Mouse (Mus musculus) embryonic facial prominence, embryonic 13.5 days (tissue): ENCODE data around the gene Zfp119b. TPM values are rescaled to one million over a fixed set of nuclear protein-coding genes. Genes with fewer than 3 reads are reported as not detected.
A peak's percentile ranks its signal among the peaks of the same experiment; 100 is the strongest.

Source experiments
- ATAC-seq: fragments of 200-750 bp; cut with Nextera tagmentation; 2 replicates; pipeline ENCODE4 v1.8.0; 2017; ENCODE audit warnings: low read depth; ENCODE audit not compliant: insufficient number of reproducible peaks, insufficient read depth, low FRiP score, low TSS enrichment
- H3K27ac ChIP-seq: fragments of 300-500 bp; sonication (generic); 2 replicates; pipeline ENCODE4 v1.5.1; 2015; ENCODE audit warnings: moderate library complexity, mild to moderate bottlenecking, inconsistent platforms
- H3K27me3 ChIP-seq: fragments of 300-500 bp; sonication (generic); 2 replicates; pipeline ENCODE4 v1.6.1; 2015; ENCODE audit warnings: mild to moderate bottlenecking, inconsistent platforms
- H3K36me3 ChIP-seq: fragments of 300-500 bp; sonication (generic); 2 replicates; pipeline ENCODE4 v1.6.1; 2015; ENCODE audit warnings: mild to moderate bottlenecking, inconsistent platforms
- H3K4me1 ChIP-seq: fragments of 300-500 bp; sonication (generic); 2 replicates; pipeline ENCODE4 v1.6.1; 2015; ENCODE audit warnings: inconsistent platforms
- H3K4me2 ChIP-seq: fragments of 300-500 bp; sonication (generic); 2 replicates; pipeline ENCODE4 v1.6.1; 2015; ENCODE audit warnings: moderate library complexity, mild to moderate bottlenecking, inconsistent platforms
- H3K4me3 ChIP-seq: fragments of 300-500 bp; sonication (generic); 2 replicates; pipeline ENCODE4 v1.5.1; 2015; ENCODE audit warnings: mild to moderate bottlenecking, inconsistent platforms
- H3K9ac ChIP-seq: fragments of 300-500 bp; sonication (generic); 2 replicates; pipeline ENCODE4 v1.6.1; 2015; ENCODE audit warnings: mild to moderate bottlenecking, inconsistent platforms
- H3K9me3 ChIP-seq: fragments of 300-500 bp; sonication (generic); 2 replicates; pipeline ENCODE4 v1.6.1; 2016; ENCODE audit warnings: inconsistent platforms
- WGBS: fragments of 180-500 bp; shearing (Covaris S2); methylation state at CpG from one replicate; pipeline ENCODE4 v1.1.7; 2015; ENCODE audit warnings: mixed read lengths; 5-methylcytosine and 5-hydroxymethylcytosine counted together
- polyA plus RNA-seq: library from polyadenylated mRNA; unstranded; fragments of >200 nt; fragmentation: Nextera tagmentation; extraction: Ambion mirVana; gene quantifications from 2 replicates; pipeline ENCODE4 v1.2.1, GENCODE M21; 2015

The Zfp119b gene
- polyA plus RNA-seq, 1 experiment from 2014 or later, result 5.8 TPM

DNA sequence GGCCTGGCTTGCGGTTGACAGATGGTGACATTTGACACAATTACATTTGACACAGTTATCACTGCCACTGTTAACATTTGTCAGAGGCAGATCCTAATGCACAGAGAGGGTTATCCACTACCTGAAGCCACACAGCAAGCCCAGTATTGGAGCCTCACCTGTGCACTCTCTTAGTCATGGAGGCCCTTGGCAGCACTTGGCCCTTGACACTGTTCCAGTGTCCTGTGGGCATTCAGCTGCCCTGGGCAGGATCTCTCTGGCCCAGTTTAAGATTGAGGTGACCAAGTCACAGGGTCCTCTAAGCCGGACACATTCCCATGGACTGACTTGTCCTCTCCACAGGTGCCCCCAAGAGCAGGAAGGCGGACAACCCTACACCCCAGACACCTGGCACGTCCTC lies 17.9 kb upstream of the Zfp119b start:
- peaks cover 46% of the 10 kb centered on the region for H3K36me3 ChIP-seq
- 87% methylated on average over 4 of the region's 4 CpGs for WGBS

DNA sequence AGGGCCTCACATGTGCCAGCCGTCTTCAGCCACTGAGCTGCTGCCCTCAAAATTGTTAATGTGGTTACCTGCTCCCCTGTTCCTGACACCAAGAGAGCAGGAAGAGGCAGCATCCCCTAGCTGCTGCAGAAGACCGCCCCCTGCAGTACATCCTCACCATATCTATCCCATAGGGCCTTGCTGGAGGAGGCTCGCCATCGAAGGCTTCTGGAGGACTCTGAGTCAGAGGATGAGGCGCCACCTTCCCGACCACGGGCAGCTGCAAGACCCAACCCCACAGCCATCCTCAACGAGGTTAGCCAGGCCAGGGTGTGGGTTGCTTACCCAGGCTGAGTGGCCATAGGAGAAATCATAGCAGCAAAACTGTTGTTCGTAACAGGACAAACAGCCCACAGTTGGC lies 15.7 kb upstream of the Zfp119b start:
- Histone ChIP-seq H3K4me1 (peaks cover 14% of the 10 kb centered on the region), H3K4me3 (no peak overlapping the region), H3K27me3 (no peaks in the 10 kb centered on the region), H3K27ac (no peak overlapping the region), H3K36me3 (peaks cover 61% of the 10 kb centered on the region), H3K9me3 (no peaks in the 10 kb centered on the region), H3K4me2 (no peak overlapping the region), H3K9ac (no peak overlapping the region)
- ATAC-seq, result no peak
- WGBS, result 83% methylated on average over 9 of the region's 9 CpGs

More for the DNA sequence above, 17.9 kb upstream of the Zfp119b start:
- H3K4me1 ChIP-seq, result peaks cover 27% of the 10 kb centered on the region
- H3K27ac ChIP-seq, result no peak overlapping the region
- H3K9me3 ChIP-seq, result no peaks in the 10 kb centered on the region
- peaks cover 10% of the 10 kb centered on the region for H3K27me3 ChIP-seq
- H3K4me3 ChIP-seq, result no peak overlapping the region
- ATAC-seq, result no peak
- no peak overlapping the region for H3K9ac ChIP-seq
- no peak overlapping the region for H3K4me2 ChIP-seq

DNA sequence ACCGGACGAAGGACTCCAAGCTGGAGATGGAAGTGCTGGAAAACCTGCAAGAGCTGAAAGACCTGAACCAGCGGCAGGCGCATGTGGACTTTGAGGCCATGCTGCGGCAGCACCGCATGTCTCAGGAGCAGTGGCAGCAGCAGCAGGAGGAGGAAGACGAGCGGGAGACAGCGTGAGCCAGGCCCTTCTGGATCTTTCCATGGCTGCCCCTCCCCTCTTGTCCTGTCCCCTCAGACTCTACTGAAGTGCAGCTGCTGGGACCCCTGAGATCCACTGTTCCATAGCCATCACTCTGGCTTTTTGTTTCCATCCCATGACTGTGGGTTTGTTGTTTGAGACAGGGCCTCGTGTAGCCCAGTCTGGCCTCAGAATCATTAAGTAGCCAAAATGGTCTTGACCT lies 15.2 kb upstream of the Zfp119b start:
- H3K9me3 ChIP-seq, result no peaks in the 10 kb centered on the region
- no peaks in the 10 kb centered on the region for H3K27me3 ChIP-seq
- H3K4me2 ChIP-seq, result no peak overlapping the region
- no peak for ATAC-seq
- no peak overlapping the region for H3K4me3 ChIP-seq
- peaks cover 61% of the 10 kb centered on the region for H3K36me3 ChIP-seq
- WGBS, result 87% methylated on average over 10 of the region's 10 CpGs
- no peak overlapping the region for H3K9ac ChIP-seq
- peaks cover 14% of the 10 kb centered on the region for H3K4me1 ChIP-seq
- no peak overlapping the region for H3K27ac ChIP-seq

GRCm38 (mm10) chr17:55963171-55963570 lies 13.9 kb upstream of the Zfp119b start:
- H3K9ac ChIP-seq, result peak overlapping the region; percentile 22; the same call in 1 of the 2 replicates
- no peak overlapping the region for H3K4me2 ChIP-seq
- no peaks in the 10 kb centered on the region for H3K27me3 ChIP-seq
- H3K9me3 ChIP-seq, result no peaks in the 10 kb centered on the region
- H3K4me1 ChIP-seq, result peaks cover 18% of the 10 kb centered on the region
- no peak overlapping the region for H3K4me3 ChIP-seq
- ATAC-seq, result no peak
- WGBS, result 69% methylated on average over 14 of the region's 14 CpGs
- peaks cover 61% of the 10 kb centered on the region for H3K36me3 ChIP-seq
- peak overlapping the region; percentile 30 for H3K27ac ChIP-seq

- Histone ChIP-seq H3K36me3 (peaks cover 48% of the 10 kb centered on the region), H3K9ac (no peak overlapping the region), H3K27ac (no peak overlapping the region), H3K4me2 (no peak overlapping the region), H3K4me1 (peaks cover 29% of the 10 kb centered on the region), H3K4me3 (no peak overlapping the region), H3K9me3 (no peaks in the 10 kb centered on the region), H3K27me3 (no peaks in the 10 kb centered on the region)
- WGBS, result 94% methylated on average over 7 of the region's 7 CpGs
- ATAC-seq, result no peak
Observed at GRCm38 (mm10) chr17:55961631-55962030, 12.3 kb upstream of the Zfp119b start.

DNA sequence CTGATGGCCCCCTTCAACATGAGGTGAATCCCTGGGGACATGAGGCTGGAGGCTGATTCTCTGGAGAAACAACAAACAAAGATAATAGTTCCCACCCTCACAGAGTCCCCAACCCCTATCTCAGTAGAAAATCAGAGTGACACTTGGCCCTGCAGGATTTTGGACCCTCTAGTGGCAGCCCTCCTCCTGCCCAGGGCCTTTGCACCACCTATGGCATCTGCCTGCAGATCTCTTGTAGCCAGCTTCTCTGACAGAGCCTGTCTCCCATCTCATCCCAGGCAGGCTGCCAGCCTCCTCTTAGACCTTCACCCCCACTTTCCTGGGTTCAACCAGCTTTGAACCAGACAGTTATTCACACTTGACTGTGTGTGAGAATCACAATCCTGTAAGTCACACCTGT lies 11.5 kb upstream of the Zfp119b start:
- Histone ChIP-seq H3K9me3 (no peaks in the 10 kb centered on the region), H3K4me1 (peaks cover 36% of the 10 kb centered on the region), H3K4me2 (no peak overlapping the region), H3K27me3 (0 out of 2 replicates have a peak, but pooled peaks cover under 1% of the 10 kb centered on the region), H3K9ac (no peak overlapping the region), H3K27ac (no peak overlapping the region), H3K4me3 (no peak overlapping the region), H3K36me3 (peaks cover 41% of the 10 kb centered on the region)
- no peak for ATAC-seq

- Histone ChIP-seq H3K4me1 (peaks cover 36% of the 10 kb centered on the region), H3K4me3 (peak overlapping the region; percentile 53), H3K4me2 (peak overlapping the region; percentile 63), H3K27ac (peak overlapping the region; percentile 97), H3K9ac (peak overlapping the region; percentile 64), H3K27me3 (peaks cover 6% of the 10 kb centered on the region; the same call in 1 of the 2 replicates), H3K36me3 (peaks cover 37% of the 10 kb centered on the region), H3K9me3 (no peaks in the 10 kb centered on the region)
- 70% methylated on average over 10 of the region's 10 CpGs for WGBS
- ATAC-seq, result no peak
Observed at GRCm38 (mm10) chr17:55959946-55960740, 10.8 kb upstream of the Zfp119b start.

GRCm38 (mm10) chr17:55958918-55959728 lies 9.8 kb upstream of the Zfp119b start, which contains the start of gene Yju2:
Yju2 (plus strand) TSS chr17:55959099.
- peak; percentile 91 for ATAC-seq
- WGBS, result under 1% methylated on average over 46 of the region's 46 CpGs
- Histone ChIP-seq H3K4me1 (peaks cover 36% of the 10 kb centered on the region), H3K36me3 (peaks cover 27% of the 10 kb centered on the region), H3K9ac (peak within 1 kb of the TSS; percentile 71), H3K9me3 (no peaks in the 10 kb centered on the region), H3K27me3 (peaks cover 17% of the 10 kb centered on the region), H3K27ac (peak within 1 kb of the TSS; percentile 97), H3K4me3 (peak within 1 kb of the TSS; percentile 53), H3K4me2 (peak within 1 kb of the TSS; percentile 77)

DNA sequence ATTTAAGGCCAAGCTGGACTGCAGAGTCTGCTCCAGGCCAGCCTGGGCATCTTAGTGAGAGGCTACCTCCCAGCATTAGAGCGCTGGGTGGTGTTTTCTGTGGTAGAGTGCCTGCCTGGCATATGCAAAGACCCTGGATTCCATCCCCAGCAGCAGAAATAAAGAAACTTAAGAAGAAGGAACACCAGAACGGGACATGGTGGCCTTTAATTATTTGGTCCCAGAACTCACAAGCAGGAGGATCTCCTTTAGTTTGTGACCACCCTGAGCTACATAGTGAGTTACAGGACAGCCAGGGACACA lies 9.2 kb upstream of the Zfp119b start:
- H3K36me3 ChIP-seq, result peaks cover 21% of the 10 kb centered on the region
- H3K4me2 ChIP-seq, result peak overlapping the region; percentile 77
- no peak for ATAC-seq
- H3K27ac ChIP-seq, result peak overlapping the region; percentile 97
- peaks cover 22% of the 10 kb centered on the region for H3K27me3 ChIP-seq
- peaks cover 36% of the 10 kb centered on the region for H3K4me1 ChIP-seq
- WGBS, result 31% methylated on average over 2 of the region's 2 CpGs
- no peaks in the 10 kb centered on the region for H3K9me3 ChIP-seq
- peak overlapping the region; percentile 71 for H3K9ac ChIP-seq
- H3K4me3 ChIP-seq, result peak overlapping the region; percentile 53

GRCm38 (mm10) chr17:55957726-55958583 lies 8.7 kb upstream of the Zfp119b start:
- no peak for ATAC-seq
- Histone ChIP-seq H3K4me2 (peak overlapping the region; percentile 77), H3K9ac (peak overlapping the region; percentile 71), H3K27ac (peak overlapping the region; percentile 97), H3K36me3 (peaks cover 19% of the 10 kb centered on the region), H3K4me3 (peak overlapping the region; percentile 53), H3K27me3 (peaks cover 22% of the 10 kb centered on the region), H3K4me1 (peaks cover 32% of the 10 kb centered on the region), H3K9me3 (no peaks in the 10 kb centered on the region)
- WGBS, result 78% methylated on average over 13 of the region's 13 CpGs

DNA sequence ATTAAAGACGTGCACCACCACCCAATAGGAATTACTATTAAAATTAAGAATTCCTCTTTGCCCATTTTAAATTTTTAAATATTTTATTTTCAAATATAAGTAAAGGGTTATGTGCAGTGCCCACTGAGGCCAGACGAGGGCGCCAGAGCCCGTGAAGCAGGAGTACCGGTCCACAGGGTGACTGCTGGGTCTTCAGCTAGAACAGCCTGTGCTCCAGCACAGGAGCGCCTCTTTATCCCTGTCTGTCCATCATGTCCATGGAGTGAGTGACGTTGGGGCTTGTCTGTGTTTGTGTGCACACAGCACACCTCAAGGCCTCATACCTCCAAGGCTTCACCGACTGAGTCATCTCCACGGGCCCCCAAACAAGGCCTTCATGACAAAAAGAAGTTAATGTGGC lies 7.9 kb upstream of the Zfp119b start:
- H3K9ac ChIP-seq, result no peak overlapping the region
- H3K4me2 ChIP-seq, result 0 out of 2 replicates have a peak overlapping the region, but pooled peaks have one; percentile 82
- H3K27ac ChIP-seq, result no peak overlapping the region
- no peak overlapping the region for H3K4me3 ChIP-seq
- WGBS, result 13% methylated on average over 9 of the region's 9 CpGs
- peaks cover 22% of the 10 kb centered on the region for H3K27me3 ChIP-seq
- no peaks in the 10 kb centered on the region for H3K9me3 ChIP-seq
- ATAC-seq, result no peak
- peaks cover 30% of the 10 kb centered on the region for H3K4me1 ChIP-seq
- peaks cover 15% of the 10 kb centered on the region for H3K36me3 ChIP-seq
